Mouse (Mus musculus) induced T-regulatory cell, adult 2 months (primary cell): ENCODE data around the gene Cnih4.

Source experiments
- DNase-seq: peaks from one replicate; pipeline ENCODE4 v3.0.0-alpha.2; 2012; ENCODE audit warnings: low read depth

The Cnih4 gene

GRCm38 (mm10) chr1:181143950-181144836, at the start of gene Cnih4, which contains the start of gene Nvl:
Gene Cnih4 (plus strand): TSS chr1:181144693.
Gene Nvl (minus strand): TSS chr1:181144204.
- peak; percentile 96 for DNase-seq

DNA sequence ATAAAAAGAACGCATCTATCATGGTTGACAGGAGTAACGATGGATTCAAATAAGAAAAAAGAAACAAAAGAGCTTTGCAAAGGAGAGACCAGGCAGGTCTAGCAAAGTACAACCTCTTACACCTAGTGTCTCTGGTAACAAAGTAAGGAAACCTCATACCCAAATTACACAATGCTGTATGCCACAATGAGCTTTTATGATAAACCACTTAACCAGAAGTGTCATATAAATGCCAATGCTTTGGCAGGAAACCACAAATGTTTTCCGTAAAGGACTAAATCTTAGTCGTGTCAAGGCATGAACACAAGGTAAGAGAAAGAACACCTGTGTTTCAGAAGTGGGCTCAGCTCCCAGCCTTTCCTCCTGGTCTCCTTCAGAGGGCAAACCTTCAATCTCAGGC, 27.4 kb upstream of the Cnih4 start:
- peak; percentile 12 for DNase-seq

DNA sequence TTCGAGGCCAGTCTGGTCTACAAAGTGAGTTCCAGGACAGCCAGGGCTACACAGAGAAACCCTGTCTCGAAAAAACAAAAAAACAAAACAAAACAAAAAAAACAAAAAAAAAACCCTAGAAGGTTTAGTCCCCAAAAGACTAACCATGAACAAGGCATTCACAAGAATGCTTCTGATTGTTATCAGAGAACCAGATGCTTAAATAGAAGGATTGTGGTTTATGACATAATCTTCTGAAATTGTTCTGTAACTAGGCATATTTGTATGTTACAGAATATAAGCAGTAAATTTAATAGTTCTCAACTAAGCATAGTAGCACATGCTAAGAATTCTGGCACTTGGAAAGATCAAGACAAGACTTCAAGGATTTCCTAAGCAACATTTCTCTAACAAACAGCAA, 20.3 kb upstream of the Cnih4 start:
- no peak for DNase-seq

GRCm38 (mm10) chr1:181125916-181126315, 18.6 kb upstream of the Cnih4 start:
- no peak for DNase-seq

DNA sequence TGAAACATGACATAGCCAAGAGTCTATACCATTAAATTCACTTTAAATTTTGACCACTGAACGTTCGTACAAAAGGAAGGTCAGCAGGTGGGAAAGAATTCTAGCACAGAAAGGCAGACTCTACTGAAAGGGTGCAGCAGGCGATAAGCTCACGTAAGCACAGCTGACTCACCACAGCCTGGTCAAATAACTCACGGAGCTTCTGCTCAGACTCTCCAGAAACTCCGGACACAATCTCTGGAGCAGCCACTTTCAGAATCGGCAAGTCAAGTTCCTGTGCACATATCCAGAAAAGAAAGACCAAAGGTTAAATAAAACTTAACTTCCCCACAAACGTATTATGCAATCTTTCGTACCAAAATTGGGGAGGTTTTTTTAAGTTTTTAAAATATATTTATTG, 17.7 kb upstream of the Cnih4 start:
- DNase-seq = no peak

GRCm38 (mm10) chr1:181131915-181132314, 12.6 kb upstream of the Cnih4 start:
- DNase-seq = no peak

GRCm38 (mm10) chr1:181138730-181139129, 5.8 kb upstream of the Cnih4 start:
- peak; percentile 79 for DNase-seq

DNA sequence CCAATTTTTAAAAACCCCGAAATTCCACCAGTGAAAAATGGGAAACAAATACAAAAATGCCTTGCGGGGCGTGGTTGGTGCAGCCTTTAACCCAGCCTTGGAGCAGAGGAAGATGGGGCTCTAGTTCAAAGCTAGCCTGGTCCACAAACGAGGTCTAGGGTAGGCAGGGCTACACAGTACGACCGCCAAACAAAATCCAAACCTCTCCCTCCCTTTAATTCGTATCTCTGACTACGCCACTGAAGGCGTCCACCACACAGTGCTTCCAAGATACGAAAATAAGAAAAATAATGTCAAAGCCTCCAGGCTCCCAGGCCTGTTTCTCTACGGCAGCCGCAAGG, 914 bp upstream of the Cnih4 start:
- DNase-seq = no peak

DNA sequence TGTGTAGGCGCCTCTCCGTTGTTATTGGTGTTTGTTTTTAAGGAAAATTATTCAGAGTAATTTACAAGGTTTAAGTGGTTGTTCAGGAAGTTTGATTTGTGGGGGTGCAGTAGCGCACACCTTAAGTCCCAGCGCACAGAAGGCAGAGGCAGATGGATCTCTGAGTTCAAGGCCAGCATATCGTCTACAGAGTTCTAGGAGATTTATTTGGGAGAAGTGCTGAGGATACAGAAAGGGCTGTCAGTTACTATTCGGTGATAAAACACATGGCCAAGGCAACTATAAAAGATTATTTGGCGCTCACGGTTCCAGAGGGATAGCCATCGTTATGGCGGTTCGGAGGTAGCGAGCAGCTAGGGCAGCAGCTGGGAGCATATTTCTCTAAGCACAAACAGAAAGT, 473 bp downstream of the Cnih4 start:
- no peak for DNase-seq

DNA sequence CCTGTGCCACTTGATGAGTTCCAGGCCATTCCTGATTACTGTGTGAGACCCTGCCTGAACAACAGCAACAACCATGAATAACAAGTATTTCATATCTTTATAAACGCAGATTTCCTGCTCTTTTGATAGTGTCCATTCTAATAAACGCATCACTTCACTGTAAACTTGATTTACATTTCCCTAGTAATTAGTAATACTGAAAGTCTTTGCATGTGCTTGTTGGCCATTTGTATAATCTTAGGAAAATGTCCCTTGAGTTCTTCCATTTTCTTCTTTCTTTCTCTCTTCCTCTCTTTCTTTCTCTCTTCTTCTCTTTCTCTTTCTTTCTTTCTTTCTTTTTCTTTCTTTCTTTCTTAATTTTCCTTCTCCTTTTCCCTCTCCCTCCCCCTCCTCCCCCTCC, 1.7 kb downstream of the Cnih4 start:
- DNase-seq = no peak

DNA sequence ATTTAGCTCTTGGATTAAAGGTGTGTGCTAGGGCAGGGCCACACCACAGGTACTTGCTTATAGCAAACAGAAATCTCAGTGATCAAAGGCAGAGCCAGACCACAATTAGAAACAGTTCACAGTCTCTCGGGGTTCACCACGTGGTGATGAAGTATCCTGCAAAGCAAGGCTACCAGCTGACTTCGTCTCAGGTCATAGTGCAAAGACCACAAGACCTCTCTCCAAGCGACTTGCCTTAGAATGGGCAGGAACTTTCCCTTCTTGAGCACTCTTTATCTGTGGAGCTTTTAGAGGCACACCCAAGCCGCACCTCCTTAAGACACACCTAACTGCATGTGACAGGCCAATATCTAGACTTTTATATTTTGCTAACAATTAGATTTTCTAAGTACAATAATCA, 4.0 kb downstream of the Cnih4 start:
- DNase-seq = no peak

DNA sequence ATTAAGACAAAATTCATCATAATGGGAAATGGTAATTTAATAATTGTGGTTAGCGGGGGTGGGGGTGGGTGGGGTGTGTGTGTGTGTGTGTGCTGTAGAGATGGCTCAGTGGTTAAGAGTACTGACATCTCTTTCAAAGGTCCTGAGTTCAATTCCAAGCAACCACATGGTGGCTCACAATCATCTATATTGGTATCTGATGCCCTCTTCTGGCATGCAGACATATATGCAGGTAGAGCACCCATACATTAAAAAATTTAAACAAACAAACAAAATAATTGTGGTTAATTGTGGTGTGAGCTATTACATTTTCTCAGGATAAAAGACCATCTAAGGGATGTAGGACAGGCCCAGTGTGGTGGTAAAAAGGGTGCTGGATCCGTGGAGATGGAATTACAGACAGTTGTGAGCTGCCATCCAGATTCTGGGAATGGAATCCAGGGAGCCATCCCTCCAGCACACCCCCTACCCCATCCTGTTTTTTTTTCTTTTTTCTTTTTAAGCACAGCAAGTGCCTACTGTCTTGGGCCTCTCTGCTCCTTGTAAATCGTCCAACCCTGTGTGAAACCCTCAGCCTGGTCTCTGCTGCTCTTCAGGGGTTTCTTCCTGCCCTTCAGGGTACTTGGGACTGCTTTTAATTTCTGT, 5.0 kb downstream of the Cnih4 start:
- peak; percentile 54 for DNase-seq

DNA sequence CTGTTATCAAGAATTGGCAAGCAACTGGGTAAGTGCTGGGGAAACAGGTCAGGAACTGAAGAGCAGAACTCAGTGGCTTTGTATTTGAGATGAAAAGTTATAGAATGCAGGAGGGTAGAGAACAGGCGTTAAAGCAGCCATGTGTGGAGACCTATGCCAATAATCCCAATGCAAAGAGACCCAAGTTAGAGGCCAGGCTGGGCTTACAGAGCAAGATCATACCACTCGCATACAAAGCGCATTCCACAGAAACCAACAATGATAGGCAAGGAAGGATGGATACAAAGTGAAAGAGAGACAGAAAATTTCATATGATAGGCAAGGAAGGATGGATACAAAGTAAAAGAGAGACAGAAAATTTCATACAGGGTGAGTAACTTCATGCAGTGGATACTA, 5.9 kb downstream of the Cnih4 start:
- DNase-seq = no peak

GRCm38 (mm10) chr1:181150827-181151534, 6.5 kb downstream of the Cnih4 start:
- peak; percentile 95 for DNase-seq

DNA sequence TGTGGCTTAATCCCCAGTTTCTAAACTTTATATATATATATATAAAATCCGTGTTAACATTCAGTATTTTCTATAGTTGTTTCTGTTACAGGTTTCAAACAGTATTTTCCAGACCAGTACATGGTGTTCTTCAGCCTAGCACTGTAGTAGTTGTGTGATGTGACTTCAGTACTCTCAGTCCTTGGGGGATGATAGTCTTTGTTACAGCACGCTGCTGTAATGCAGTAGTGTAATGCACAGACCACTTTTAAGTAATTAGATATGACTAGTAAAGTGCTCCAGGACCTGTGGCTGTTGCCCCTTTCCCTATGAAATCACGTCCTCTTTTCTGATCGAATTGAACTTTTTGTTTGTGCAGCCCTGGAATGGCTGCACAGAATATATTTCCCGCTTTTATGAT, 7.0 kb downstream of the Cnih4 start:
- no peak for DNase-seq

GRCm38 (mm10) chr1:181167816-181168215, 23.3 kb downstream of the Cnih4 start:
- DNase-seq = no peak

- no peak for DNase-seq
Observed at GRCm38 (mm10) chr1:181168377-181168776, 23.9 kb downstream of the Cnih4 start.

DNA sequence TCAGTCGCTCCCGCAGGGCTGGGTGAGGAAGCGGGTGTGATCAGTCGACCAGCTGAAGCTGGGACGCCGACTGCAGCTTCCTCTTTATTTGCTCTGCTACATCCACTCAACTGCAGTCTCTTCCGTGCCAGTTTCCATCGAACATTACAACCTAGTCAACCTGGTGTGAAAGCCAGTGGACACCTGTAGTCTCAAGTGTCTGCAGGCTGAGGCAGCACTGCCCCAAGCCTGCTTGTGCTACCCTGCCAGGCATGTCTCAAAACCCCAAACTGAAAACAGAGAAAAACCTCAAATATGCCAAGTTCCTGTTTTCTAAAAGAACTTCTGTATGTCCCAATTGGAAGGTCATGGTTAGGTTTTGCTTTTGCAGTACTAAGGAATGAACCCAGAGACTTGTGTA, 25.7 kb downstream of the Cnih4 start:
- DNase-seq = no peak

- DNase-seq = no peak
Observed at GRCm38 (mm10) chr1:181188925-181189324, 44.4 kb downstream of the Cnih4 start.

DNA sequence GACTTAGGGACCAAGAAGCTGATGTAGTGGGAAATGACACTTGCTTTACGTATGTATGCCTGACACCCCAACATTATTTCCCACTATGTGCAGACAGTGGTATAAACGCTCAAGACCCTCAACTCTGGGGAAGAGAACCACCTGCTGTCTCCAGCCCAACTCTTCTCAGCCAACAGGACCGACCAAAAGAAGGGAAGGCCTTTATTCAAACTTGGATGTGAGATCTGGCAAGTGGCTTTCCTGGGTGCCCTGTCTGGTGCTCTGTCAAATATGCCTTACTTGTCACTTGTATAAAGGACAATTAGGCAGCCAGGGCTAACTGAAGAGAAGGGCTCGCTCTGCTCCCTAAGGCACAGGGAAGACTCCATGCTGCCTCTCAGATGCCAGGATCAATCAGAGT, 55.0 kb downstream of the Cnih4 start:
- no peak for DNase-seq

GRCm38 (mm10) chr1:181210147-181210546, 65.7 kb downstream of the Cnih4 start:
- peak; percentile 57 for DNase-seq

DNA sequence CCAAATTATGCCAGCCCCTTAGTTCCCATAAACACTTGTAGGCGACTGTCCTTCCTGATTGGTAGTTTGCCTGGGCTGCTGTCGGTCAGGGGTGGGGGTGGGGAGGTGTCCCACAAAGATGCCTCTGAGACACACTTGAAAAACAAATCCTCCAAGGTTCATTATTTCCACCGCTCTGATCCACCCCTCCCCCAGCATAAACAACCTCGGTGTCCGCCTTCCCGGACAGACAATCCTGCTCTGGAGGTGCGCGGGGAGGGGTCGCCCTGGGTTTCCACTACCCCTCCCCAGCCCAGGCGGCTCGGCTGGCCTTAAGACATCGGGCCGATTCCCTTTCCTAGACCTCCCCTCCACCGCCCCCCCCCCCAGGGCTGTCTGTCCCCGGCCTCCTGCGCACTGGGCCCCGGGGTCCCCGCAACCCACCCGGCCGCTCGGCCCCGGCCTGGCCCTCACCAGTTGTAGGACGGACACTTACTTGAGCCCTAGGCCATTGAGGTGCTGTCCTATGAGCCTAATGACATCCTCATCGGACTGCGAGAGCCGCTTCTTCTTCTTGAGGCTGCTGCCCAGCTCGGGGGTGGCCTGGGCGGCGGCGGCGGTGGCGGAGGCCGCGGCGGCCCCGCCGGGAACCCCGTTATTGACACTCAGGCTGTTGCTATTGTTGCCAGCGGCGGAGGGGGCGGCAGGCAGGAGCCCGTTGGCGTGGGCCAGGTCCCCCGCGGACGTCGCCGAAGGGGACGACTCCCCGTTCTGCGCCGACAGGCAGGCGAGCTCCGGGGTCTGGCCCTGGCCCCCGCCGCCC, 66.3 kb downstream of the Cnih4 start:
- DNase-seq = peak; percentile 64
